Mouse (Mus musculus) CH12.LX (cell line): ENCODE data around the gene Tas2r134. TPM values are rescaled to one million over a fixed set of nuclear protein-coding genes. Genes with fewer than 3 reads are reported as not detected.

Experiments
- DNase-seq: peaks from one replicate; pipeline ENCODE4 v3.0.0-alpha.2; 2013; ENCODE audit errors: extremely low read depth
- H3K27ac ChIP-seq: 2 replicates; pipeline ENCODE4 v1.5.1; 2012; ENCODE audit warnings: low read depth, mild to moderate bottlenecking, control low read depth, moderate library complexity; ENCODE audit not compliant: insufficient read depth
- H3K27me3 ChIP-seq: replicated peaks from 2 replicates; pipeline ENCODE3; 2012; ENCODE audit warnings: inconsistent platforms
- H3K36me3 ChIP-seq, 2 experiments: replicated peaks in 1 of 2; 2 replicates each; pipeline versions ENCODE3 to v1.6.1; 2012; ENCODE audit warnings: inconsistent platforms in 1 of 2, low read length in 1 of 2, mild to moderate bottlenecking in 1 of 2, mixed read lengths in 1 of 2, moderate library complexity in 1 of 2; ENCODE audit not compliant: control insufficient read depth in 1 of 2, insufficient read depth in 1 of 2
- H3K4me1 ChIP-seq, 2 experiments: 2 replicates each; pipeline ENCODE4 v1.6.1; 2012; ENCODE audit warnings: inconsistent platforms in 1 of 2, moderate library complexity in 1 of 2; ENCODE audit not compliant: insufficient read depth in 2 of 2, control insufficient read depth in 1 of 2
- H3K4me2 ChIP-seq: 2 replicates; pipeline ENCODE4 v1.6.1; 2012; ENCODE audit warnings: low read depth, mild to moderate bottlenecking, control low read depth; ENCODE audit not compliant: poor library complexity, insufficient read depth, severe bottlenecking
- H3K4me3 ChIP-seq, 3 experiments: fragments of 150-350 bp in 1 of 3; sonication (generic) in 1 of 3; replicated peaks in 1 of 3; 2 replicates each; pipeline versions ENCODE3 to v1.5.1; 2011 to 2012; ENCODE audit warnings: low read depth in 2 of 3, low read length in 2 of 3, mild to moderate bottlenecking in 2 of 3, moderate library complexity in 2 of 3, control low read depth in 1 of 3, improper control_type of control experiment in 1 of 3, inconsistent platforms in 1 of 3, mixed read lengths in 1 of 3; ENCODE audit not compliant: poor library complexity in 1 of 3
- H3K79me2 ChIP-seq: replicated peaks from 2 replicates; pipeline ENCODE4 v1.6.1; 2012; ENCODE audit warnings: mild to moderate bottlenecking, moderate library complexity; ENCODE audit not compliant: control insufficient read depth, poor library complexity, insufficient read depth, severe bottlenecking; ENCODE audit errors: extremely low read depth
- H3K9ac ChIP-seq: 2 replicates; pipeline ENCODE4 v1.6.1; 2012; ENCODE audit warnings: low read depth, mild to moderate bottlenecking, control low read depth, moderate library complexity; ENCODE audit not compliant: insufficient read depth
- H3K9me3 ChIP-seq: replicated peaks from 2 replicates; pipeline ENCODE3; 2012; ENCODE audit warnings: low read length, inconsistent platforms, mixed read lengths
- BHLHE40 ChIP-seq: IDR thresholded peaks from 2 replicates; pipeline ENCODE4 v1.6.1; 2011; ENCODE audit warnings: mild to moderate bottlenecking, low read depth, low read length, improper control_type of control experiment
- CHD1 ChIP-seq: IDR thresholded peaks from 2 replicates; pipeline ENCODE4 v1.6.1; 2012; ENCODE audit warnings: low read depth, low read length, improper control_type of control experiment, inconsistent platforms
- ELF1 ChIP-seq: IDR thresholded peaks from 2 replicates; pipeline ENCODE4 v1.6.1; 2014; ENCODE audit warnings: low read depth, mild to moderate bottlenecking, inconsistent platforms, low read length, improper control_type of control experiment
- ETS1 ChIP-seq: conservative IDR thresholded peaks from 2 replicates; pipeline ENCODE4 v1.6.1; 2012; ENCODE audit warnings: low read depth, mild to moderate bottlenecking, inconsistent platforms, low read length, improper control_type of control experiment, moderate library complexity
- GABPA ChIP-seq: IDR thresholded peaks from 2 replicates; pipeline ENCODE4 v1.6.1; 2012; ENCODE audit warnings: low read depth, low read length, improper control_type of control experiment, inconsistent platforms; ENCODE audit not compliant: insufficient replicate concordance
- HCFC1 ChIP-seq: IDR thresholded peaks from 2 replicates; pipeline ENCODE4 v1.6.1; 2012; ENCODE audit warnings: low read depth, mild to moderate bottlenecking, inconsistent platforms, low read length, improper control_type of control experiment
- KAT2A ChIP-seq: IDR thresholded peaks from 2 replicates; pipeline ENCODE4 v1.6.1; 2012; ENCODE audit warnings: low read length, improper control_type of control experiment, inconsistent platforms; ENCODE audit not compliant: insufficient replicate concordance
- MAX ChIP-seq: IDR thresholded peaks from 2 replicates; pipeline ENCODE4 v1.6.1; 2011; ENCODE audit warnings: low read length, improper control_type of control experiment
- MAZ ChIP-seq: IDR thresholded peaks from 2 replicates; pipeline ENCODE4 v1.6.1; 2012; ENCODE audit warnings: low read depth, mild to moderate bottlenecking, inconsistent platforms, low read length, improper control_type of control experiment, moderate library complexity
- MEF2A ChIP-seq: IDR thresholded peaks from 2 replicates; pipeline ENCODE4 v1.6.1; 2014; ENCODE audit warnings: low read depth, mild to moderate bottlenecking, inconsistent platforms, low read length, improper control_type of control experiment, borderline replicate concordance
- MXI1 ChIP-seq: IDR thresholded peaks from 2 replicates; pipeline ENCODE4 v1.6.1; 2011; ENCODE audit warnings: mild to moderate bottlenecking, low read depth, low read length, improper control_type of control experiment
- MYC ChIP-seq: IDR thresholded peaks from 2 replicates; pipeline ENCODE4 v1.6.1; 2011; ENCODE audit warnings: low read depth, mild to moderate bottlenecking, improper control_type of control experiment, low read length
- NELFE ChIP-seq: IDR thresholded peaks from 2 replicates; pipeline ENCODE4 v1.6.1; 2011; ENCODE audit warnings: low read depth, low read length, improper control_type of control experiment
- POLR2A ChIP-seq: IDR thresholded peaks from 2 replicates; pipeline ENCODE4 v1.6.1; 2011; ENCODE audit warnings: low read depth, mild to moderate bottlenecking, improper control_type of control experiment, low read length
- RAD21 ChIP-seq: IDR thresholded peaks from 2 replicates; pipeline ENCODE4 v1.6.1; 2011; ENCODE audit warnings: low read depth, mild to moderate bottlenecking, low read length, improper control_type of control experiment, moderate library complexity
- SIN3A ChIP-seq: IDR thresholded peaks from 2 replicates; pipeline ENCODE4 v1.6.1; 2012; ENCODE audit warnings: low read length, improper control_type of control experiment, inconsistent platforms
- TCF12 ChIP-seq: IDR thresholded peaks from 2 replicates; pipeline ENCODE4 v1.6.1; 2014; ENCODE audit warnings: low read depth, mild to moderate bottlenecking, inconsistent platforms, low read length, improper control_type of control experiment
- UBTF ChIP-seq: IDR thresholded peaks from 2 replicates; pipeline ENCODE4 v1.6.1; 2012; ENCODE audit warnings: low read depth, mild to moderate bottlenecking, inconsistent platforms, low read length, improper control_type of control experiment, moderate library complexity
- ZC3H11A ChIP-seq: IDR thresholded peaks from 2 replicates; pipeline ENCODE4 v1.6.1; 2012; ENCODE audit warnings: low read depth, mild to moderate bottlenecking, inconsistent platforms, low read length, improper control_type of control experiment
- ZKSCAN1 ChIP-seq: IDR thresholded peaks from 2 replicates; pipeline ENCODE4 v1.6.1; 2012; ENCODE audit warnings: low read depth, inconsistent platforms, low read length, improper control_type of control experiment, borderline replicate concordance
- ZMIZ1 ChIP-seq: IDR thresholded peaks from 2 replicates; pipeline ENCODE4 v1.6.1; 2012; ENCODE audit warnings: low read depth, mild to moderate bottlenecking, inconsistent platforms, low read length, improper control_type of control experiment
- dilution Hi-C: fragments of 300-500 bp; cut with MboI; formaldehyde crosslinking; loops from 2 replicates; pipeline ENCODE4 v1.14.3; 2020; ENCODE audit warnings: low sequenced_read_pairs; ENCODE audit not compliant: extremely low pct_unique_long_range_greater_than_20kb, extremely low pct_ligation_motif_present
- in situ Hi-C: fragments of 300-500 bp; cut with MboI; formaldehyde crosslinking; loops from 3 replicates; pipeline ENCODE4 v1.14.3; 2019; ENCODE audit warnings: low sequenced_read_pairs, low pct_ligation_motif_present, low pct_unique_long_range_greater_than_20kb, mixed read lengths
- polyA plus RNA-seq: library from polyadenylated mRNA; unstranded; fragments of >175 nt; gene quantifications from 2 replicates; pipeline ENCODE4 v1.2.1, GENCODE M21; 2012; ENCODE audit warnings: low read depth; ENCODE audit not compliant: insufficient read length
- total RNA-seq, 2 experiments: library from RNA; depleted of rRNA; stranded (reverse); fragments of 300-350 nt in 1 of 2; fragments of >200 nt in 1 of 2; gene quantifications; 2 replicates each; pipeline ENCODE4 v1.2.3; 2012 to 2014

The Tas2r134 gene
- total and polyA plus RNA-seq, 3 experiments = not detected

- dilution Hi-C loops = no loop called here
- Histone ChIP-seq H3K4me2 (no peak overlapping the region), H3K27ac (no peak overlapping the region), H3K9ac (no peak overlapping the region), H3K9me3 (no peaks in the 10 kb centered on the region), H3K4me1 (no peaks in the 10 kb centered on the region), H3K4me3 (no peak overlapping the region), H3K27me3 (no peaks in the 10 kb centered on the region), H3K36me3 (no peaks in the 10 kb centered on the region), H3K79me2 (no peaks in the 10 kb centered on the region)
- in situ Hi-C loops = no loop called here
- TF ChIP-seq ETS1 = no peak
- no peak for TF ChIP-seq CHD1
- TF ChIP-seq SIN3A = no peak
- TF ChIP-seq ZKSCAN1 = no peak
- no peak for TF ChIP-seq MEF2A
- no peak for TF ChIP-seq RAD21
- no peak for TF ChIP-seq ZC3H11A
- TF ChIP-seq ELF1 = no peak
- DNase-seq = no peak
Measured at GRCm38 (mm10) chr2:51600873-51601272, 26.4 kb upstream of the Tas2r134 start.

DNA sequence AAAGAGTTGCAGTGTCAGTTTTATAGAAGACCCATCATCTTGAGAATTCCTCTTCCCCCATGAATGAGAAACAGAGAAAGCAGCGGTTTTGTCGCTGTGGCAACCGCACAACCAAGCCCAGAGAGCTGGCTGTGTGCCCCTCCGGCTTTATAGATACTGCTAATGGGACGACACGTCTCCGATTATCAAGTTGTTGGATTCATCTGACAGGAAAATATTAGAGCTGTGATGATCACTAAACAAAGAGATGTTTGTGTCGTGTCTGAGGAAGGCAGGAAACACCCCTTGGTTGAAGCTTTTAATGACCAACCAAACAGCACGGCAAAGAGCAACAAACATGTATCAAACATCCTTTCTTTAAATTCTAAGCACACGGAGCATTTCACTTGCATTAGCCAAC is 17.0 kb upstream of the Tas2r134 start:
- H3K27ac ChIP-seq = no peak overlapping the region
- no peak overlapping the region for H3K4me3 ChIP-seq
- H3K36me3 ChIP-seq = no peaks in the 10 kb centered on the region
- no peak overlapping the region for H3K9ac ChIP-seq
- no peaks in the 10 kb centered on the region for H3K79me2 ChIP-seq
- in situ Hi-C loops = no loop called here
- no peaks in the 10 kb centered on the region for H3K27me3 ChIP-seq
- dilution Hi-C loops = no loop called here
- TF ChIP-seq RAD21 (no peak), BHLHE40 (no peak), MAZ (no peak), MAX (no peak), TCF12 (no peak), POLR2A (no peak), MXI1 (no peak), GABPA (no peak), MEF2A (no peak)
- TF ChIP-seq, all 38 proteins: peak for 0
- H3K4me2 ChIP-seq = no peak overlapping the region
- no peaks in the 10 kb centered on the region for H3K4me1 ChIP-seq
- no peaks in the 10 kb centered on the region for H3K9me3 ChIP-seq
- DNase-seq = no peak

- Histone ChIP-seq H3K9me3 (no peaks in the 10 kb centered on the region), H3K36me3 (no peaks in the 10 kb centered on the region), H3K9ac (no peak overlapping the region), H3K27me3 (no peaks in the 10 kb centered on the region), H3K4me1 (no peaks in the 10 kb centered on the region), H3K27ac (no peak overlapping the region), H3K4me2 (no peak overlapping the region), H3K79me2 (no peaks in the 10 kb centered on the region), H3K4me3 (no peak overlapping the region)
- in situ Hi-C loops = no loop called here
- dilution Hi-C loops = no loop called here
- TF ChIP-seq MAZ (no peak), TCF12 (no peak), MAX (no peak), HCFC1 (no peak), ELF1 (no peak), ZMIZ1 (no peak), KAT2A (no peak), NELFE (no peak), MYC (no peak), UBTF (no peak)
- DNase-seq = no peak
Measured at GRCm38 (mm10) chr2:51610897-51611296, 16.4 kb upstream of the Tas2r134 start.
